Mouse (Mus musculus): Measurements from ENCODE around the gene Dcaf15.

The Dcaf15 gene

GRCm38 (mm10) chr8:84066291-84066930, 38.2 kb downstream of the Dcaf15 start, which contains the start of gene Rfx1:
Gene Rfx1, plus strand, starts transcription at chr8:84066834.
- peak; percentile 94 to 98 for DNase-seq (ENCODE audit: low spot score in 2 of 2)

DNA sequence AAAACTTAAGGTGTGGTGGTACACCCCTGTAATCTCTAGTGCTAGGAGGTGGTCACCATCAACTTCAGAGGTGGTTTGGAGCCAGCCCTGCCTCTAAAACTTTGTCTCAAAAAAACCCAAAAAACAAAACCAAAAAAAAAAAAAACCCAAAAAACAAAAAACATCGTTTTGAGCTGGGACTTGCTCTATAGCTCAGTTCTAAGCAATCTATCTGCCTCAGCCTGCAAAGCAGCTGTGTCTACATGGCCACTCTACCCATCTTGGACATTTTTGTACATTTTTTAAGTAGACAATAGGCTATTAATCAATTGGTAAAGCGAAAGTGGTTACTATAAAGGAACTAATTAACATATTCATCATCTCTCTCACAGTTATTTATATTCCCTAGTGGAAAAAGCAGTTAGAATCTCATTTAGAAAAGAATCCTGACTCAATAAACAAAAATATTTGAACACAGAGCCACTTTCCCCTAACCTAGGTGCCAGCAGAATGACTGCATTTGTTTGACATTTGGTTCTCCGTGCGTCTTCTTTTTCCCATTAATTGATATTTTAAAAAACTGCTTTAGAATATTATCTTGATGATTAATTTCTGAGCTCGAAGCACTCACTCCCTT, 39.0 kb downstream of the Dcaf15 start:
- DNase-seq (ENCODE audit: low spot score in 2 of 2), result no peak

GRCm38 (mm10) chr8:84065037-84065436, 39.5 kb downstream of the Dcaf15 start, which contains the start of gene Gm10643:
Gene Gm10643, minus strand, starts transcription at chr8:84065137.
- DNase-seq (ENCODE audit: low spot score in 2 of 2), result no peak

GRCm38 (mm10) chr8:84063861-84064610, 40.5 kb downstream of the Dcaf15 start:
- DNase-seq (ENCODE audit: low spot score in 2 of 2), result no peak

DNA sequence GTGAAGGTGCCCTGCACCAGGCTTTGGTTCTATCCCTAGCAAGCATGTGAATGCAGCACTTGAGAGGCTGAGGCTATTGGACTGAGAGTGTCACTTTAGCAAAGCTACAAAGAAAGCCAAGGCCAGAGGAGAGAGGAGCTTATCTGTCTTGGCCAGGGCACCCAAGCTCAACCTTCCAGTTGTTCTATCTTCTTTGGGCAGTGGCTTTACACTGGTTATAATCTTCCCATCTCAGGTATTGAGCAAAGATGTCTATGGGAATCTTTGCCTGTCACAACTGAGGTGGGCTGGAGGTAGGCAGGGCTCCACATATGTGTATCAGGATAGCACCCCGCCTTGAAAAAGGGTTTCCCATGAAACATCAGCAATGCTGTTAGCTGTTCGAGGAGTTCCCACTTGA, 44.3 kb downstream of the Dcaf15 start:
- DNase-seq (ENCODE audit: low spot score in 2 of 2), result no peak

- no peak for DNase-seq (ENCODE audit: low spot score in 2 of 2)
Measured at GRCm38 (mm10) chr8:84059226-84059625, 45.3 kb downstream of the Dcaf15 start.

GRCm38 (mm10) chr8:84057827-84058226, 46.7 kb downstream of the Dcaf15 start:
- DNase-seq (ENCODE audit: low spot score in 2 of 2), result no peak

- DNase-seq (ENCODE audit: low spot score in 2 of 2), result no peak
Measured at GRCm38 (mm10) chr8:84053229-84053628, 51.3 kb downstream of the Dcaf15 start.

DNA sequence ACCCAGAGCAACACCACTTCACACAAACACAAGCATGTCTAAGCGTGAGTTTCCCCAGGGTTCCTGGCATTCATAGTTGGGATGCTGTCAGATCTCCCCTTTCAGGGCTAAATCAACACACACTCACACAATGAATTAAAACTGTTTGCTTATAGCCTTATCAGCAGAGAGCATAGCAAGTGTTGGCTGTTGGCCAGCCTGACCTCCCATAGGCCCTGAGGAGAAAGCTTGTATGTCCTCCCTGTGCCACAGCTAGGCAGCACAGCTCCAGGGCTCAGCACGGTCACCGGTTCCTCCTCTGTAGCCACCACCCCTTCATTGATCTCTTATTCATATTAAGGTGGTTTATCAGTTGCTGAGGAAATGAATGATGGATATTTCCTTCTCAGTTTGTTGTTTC, 51.8 kb downstream of the Dcaf15 start:
- no peak for DNase-seq (ENCODE audit: low spot score in 2 of 2)

DNA sequence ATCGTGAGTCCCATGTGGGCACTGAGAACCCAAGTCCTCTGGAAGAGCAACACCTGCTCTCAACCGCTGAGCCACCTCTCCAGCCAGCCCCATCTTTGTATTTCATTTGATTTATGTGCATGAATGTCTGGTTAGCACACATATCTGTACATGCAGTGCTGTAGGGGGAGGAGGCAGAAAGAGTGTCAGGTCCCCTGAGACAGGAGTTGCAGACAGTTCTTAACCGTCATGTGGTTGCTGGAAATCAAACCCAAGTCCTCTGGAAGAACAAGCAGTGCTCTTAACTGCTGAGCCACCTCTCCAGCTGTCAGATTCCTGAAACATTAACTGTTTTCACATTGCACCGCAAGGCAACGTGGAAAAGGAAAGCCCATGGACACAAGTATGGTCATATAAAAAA, 56.4 kb downstream of the Dcaf15 start:
- no peak for DNase-seq (ENCODE audit: low spot score in 2 of 2)
